Mouse (Mus musculus) midbrain, embryonic 16.5 days (tissue): ENCODE data around the gene Olfr995. TPM values are rescaled to one million over a fixed set of nuclear protein-coding genes. Genes with fewer than 3 reads are reported as not detected.

Experiments
- ATAC-seq: fragments of 200-750 bp; cut with Nextera tagmentation; 2 replicates; pipeline ENCODE4 v1.8.0; 2017; ENCODE audit warnings: moderate TSS enrichment
- H3K27ac ChIP-seq: fragments of 300-500 bp; sonication (generic); 2 replicates; pipeline ENCODE4 v1.5.1; 2014; ENCODE audit warnings: mild to moderate bottlenecking, low read length, mixed read lengths
- H3K27me3 ChIP-seq: fragments of 300-500 bp; sonication (generic); 2 replicates; pipeline ENCODE4 v1.6.1; 2014; ENCODE audit warnings: low read depth, low read length, mixed read lengths; ENCODE audit not compliant: control insufficient read depth, insufficient read depth
- H3K36me3 ChIP-seq: fragments of 300-500 bp; sonication (generic); 2 replicates; pipeline ENCODE4 v1.6.1; 2014; ENCODE audit warnings: mild to moderate bottlenecking, low read length, moderate library complexity, mixed read lengths; ENCODE audit not compliant: control insufficient read depth, insufficient read depth
- H3K4me1 ChIP-seq: fragments of 300-500 bp; sonication (generic); 2 replicates; pipeline ENCODE4 v1.6.1; 2014; ENCODE audit warnings: mild to moderate bottlenecking, low read length, mixed read lengths; ENCODE audit not compliant: control insufficient read depth, insufficient read depth
- H3K4me2 ChIP-seq: fragments of 300-500 bp; sonication (generic); 2 replicates; pipeline ENCODE4 v1.6.1; 2014; ENCODE audit warnings: mild to moderate bottlenecking, low read length, mixed read lengths
- H3K4me3 ChIP-seq: fragments of 300-500 bp; sonication (generic); 2 replicates; pipeline ENCODE4 v1.5.1; 2014; ENCODE audit warnings: low read depth, mild to moderate bottlenecking, low read length, moderate library complexity, mixed read lengths
- H3K9ac ChIP-seq: fragments of 300-500 bp; sonication (generic); 2 replicates; pipeline ENCODE4 v1.6.1; 2014; ENCODE audit warnings: low read depth, low read length, mixed read lengths
- H3K9me3 ChIP-seq: fragments of 300-500 bp; sonication (generic); replicated peaks from 2 replicates; pipeline ENCODE4 v1.6.1; 2014; ENCODE audit warnings: mild to moderate bottlenecking, low read length, mixed read lengths; ENCODE audit not compliant: control insufficient read depth, poor library complexity, severe bottlenecking
- WGBS: fragments of 180-500 bp; shearing (Covaris S2); extraction: QIAGEN DNeasy Blood & Tissue Kit; methylation state at CpG from one replicate; pipeline ENCODE4 v1.1.7; 2014; 5-methylcytosine and 5-hydroxymethylcytosine counted together
- polyA plus RNA-seq: library from polyadenylated mRNA; unstranded; fragments of >200 nt; fragmentation: Nextera tagmentation; extraction: Ambion mirVana; gene quantifications from 2 replicates; pipeline ENCODE4 v1.2.1, GENCODE M21; 2015

The Olfr995 gene
- not detected in 2 replicates for polyA plus RNA-seq

DNA sequence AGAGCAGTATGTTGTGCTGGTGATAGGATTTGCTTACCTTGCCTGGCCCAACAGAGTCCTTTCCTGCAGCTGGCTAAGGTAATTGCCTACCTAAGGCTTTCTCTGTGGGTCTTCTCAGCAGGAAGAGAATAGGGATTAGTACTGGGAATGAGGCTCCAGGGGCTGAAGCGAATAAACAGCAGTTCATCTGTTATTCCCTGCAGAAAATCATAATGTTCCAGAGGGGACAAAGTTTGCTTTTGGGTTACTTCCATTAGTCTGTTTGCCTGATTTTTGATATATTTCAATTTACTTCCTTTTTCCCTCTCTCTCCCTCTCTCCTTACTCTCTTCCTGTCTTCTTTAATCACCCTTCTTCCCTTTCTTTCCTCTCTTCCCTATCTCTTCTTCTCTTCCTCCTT, at the start of gene Olfr995:
Olfr995 (minus strand) TSS at position 101 of the 400 bp plus-strand sequence.
- no peaks in the 10 kb centered on the region for H3K9me3 ChIP-seq
- no peak within 1 kb of the TSS for H3K9ac ChIP-seq
- no peak for ATAC-seq
- H3K4me1 ChIP-seq, result no peaks in the 10 kb centered on the region
- H3K4me2 ChIP-seq, result no peak within 1 kb of the TSS
- H3K36me3 ChIP-seq, result no peaks in the 10 kb centered on the region
- H3K4me3 ChIP-seq, result no peak within 1 kb of the TSS
- 4% methylated on average over 1 of the region's 1 CpGs for WGBS
- H3K27me3 ChIP-seq, result no peaks in the 10 kb centered on the region
- H3K27ac ChIP-seq, result no peak within 1 kb of the TSS

- Histone ChIP-seq H3K9me3 (no peaks in the 10 kb centered on the region), H3K4me3 (no peak overlapping the region), H3K36me3 (no peaks in the 10 kb centered on the region), H3K4me2 (no peak overlapping the region), H3K4me1 (no peaks in the 10 kb centered on the region), H3K27ac (no peak overlapping the region), H3K9ac (no peak overlapping the region), H3K27me3 (no peaks in the 10 kb centered on the region)
- 56% methylated on average over 5 of the region's 5 CpGs for WGBS
- ATAC-seq, result no peak
These were observed 47.0 kb upstream of the Olfr995 start for GRCm38 (mm10) chr2:85490396-85490795.

DNA sequence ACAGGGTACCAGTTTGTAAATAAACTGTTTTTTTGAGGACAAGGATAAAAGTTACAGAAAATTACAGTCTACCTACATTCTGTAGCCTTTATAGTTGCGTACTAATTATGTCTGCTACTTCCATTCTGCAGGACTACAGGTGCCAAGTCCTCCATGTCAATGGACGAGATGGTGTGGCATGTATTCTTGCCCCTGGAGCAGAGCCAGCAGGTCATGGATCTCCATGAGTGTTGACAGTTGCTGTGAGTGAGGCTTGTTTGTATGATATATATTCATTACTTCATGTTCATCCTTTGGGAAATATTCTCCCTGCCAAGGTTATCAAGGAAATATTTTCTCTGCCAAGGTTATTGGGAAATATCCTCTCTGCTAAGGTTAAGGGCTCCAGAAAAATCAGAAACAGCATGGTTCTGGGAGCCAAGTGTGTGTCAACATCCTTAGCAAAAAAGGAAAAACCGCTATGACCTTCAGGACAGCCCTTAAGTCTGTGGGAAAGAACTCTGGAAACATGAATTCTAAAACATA, 23.4 kb upstream of the Olfr995 start:
- no peaks in the 10 kb centered on the region for H3K36me3 ChIP-seq
- H3K4me2 ChIP-seq, result no peak overlapping the region
- no peak overlapping the region for H3K9ac ChIP-seq
- H3K27ac ChIP-seq, result no peak overlapping the region
- no peak overlapping the region for H3K4me3 ChIP-seq
- no peaks in the 10 kb centered on the region for H3K4me1 ChIP-seq
- H3K27me3 ChIP-seq, result no peaks in the 10 kb centered on the region
- WGBS, result 87% methylated on average over 3 of the region's 3 CpGs
- no peak for ATAC-seq
- no peaks in the 10 kb centered on the region for H3K9me3 ChIP-seq

GRCm38 (mm10) chr2:85442546-85442945, 893 bp downstream of the Olfr995 start:
- no peak for ATAC-seq
- H3K4me3 ChIP-seq, result no peak overlapping the region
- no peaks in the 10 kb centered on the region for H3K9me3 ChIP-seq
- H3K4me2 ChIP-seq, result no peak overlapping the region
- H3K27me3 ChIP-seq, result no peaks in the 10 kb centered on the region
- no peaks in the 10 kb centered on the region for H3K36me3 ChIP-seq
- no peak overlapping the region for H3K9ac ChIP-seq
- H3K27ac ChIP-seq, result no peak overlapping the region
- no peaks in the 10 kb centered on the region for H3K4me1 ChIP-seq

GRCm38 (mm10) chr2:85436351-85436750, 7.1 kb downstream of the Olfr995 start, which contains the start of gene Olfr994:
Olfr994 (minus strand) TSS chr2:85436451.
- H3K9me3 ChIP-seq, result no peaks in the 10 kb centered on the region
- no peaks in the 10 kb centered on the region for H3K4me1 ChIP-seq
- no peak within 1 kb of the TSS for H3K4me3 ChIP-seq
- no peak within 1 kb of the TSS for H3K27ac ChIP-seq
- no peaks in the 10 kb centered on the region for H3K36me3 ChIP-seq
- no peak within 1 kb of the TSS for H3K9ac ChIP-seq
- ATAC-seq, result no peak
- WGBS, result 92% methylated on average over 3 of the region's 3 CpGs
- H3K4me2 ChIP-seq, result no peak within 1 kb of the TSS
- H3K27me3 ChIP-seq, result no peaks in the 10 kb centered on the region

- H3K27me3 ChIP-seq, result no peaks in the 10 kb centered on the region
- no peak overlapping the region for H3K4me3 ChIP-seq
- no peak overlapping the region for H3K27ac ChIP-seq
- no peak overlapping the region for H3K9ac ChIP-seq
- WGBS, result 91% methylated on average over 1 of the region's 1 CpGs
- no peaks in the 10 kb centered on the region for H3K9me3 ChIP-seq
- H3K4me1 ChIP-seq, result no peaks in the 10 kb centered on the region
- no peaks in the 10 kb centered on the region for H3K36me3 ChIP-seq
- ATAC-seq, result no peak
- H3K4me2 ChIP-seq, result no peak overlapping the region
These were observed 17.5 kb downstream of the Olfr995 start for GRCm38 (mm10) chr2:85425893-85426292.

DNA sequence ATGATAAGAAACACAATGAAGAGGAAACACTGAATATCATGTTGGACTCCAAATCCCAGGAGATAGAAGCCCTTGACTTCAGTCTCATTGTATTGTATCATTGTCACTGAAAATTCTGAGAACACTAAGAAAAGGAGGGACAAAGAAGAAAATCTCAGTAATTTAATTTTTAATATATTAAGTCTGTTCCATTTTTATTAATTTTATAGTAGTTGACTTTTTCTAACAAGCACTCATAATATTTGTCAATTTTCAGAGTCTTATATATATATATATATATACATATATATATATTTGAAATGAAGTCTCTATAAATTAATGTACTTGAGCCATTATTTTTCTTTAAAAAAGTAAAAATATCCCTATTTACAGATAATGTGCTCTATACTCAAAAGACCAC, 28.7 kb downstream of the Olfr995 start, which contains the start of gene Olfr993:
Olfr993 (minus strand) TSS at position 101 of the 400 bp plus-strand sequence.
- H3K9ac ChIP-seq, result no peak within 1 kb of the TSS
- H3K27ac ChIP-seq, result no peak within 1 kb of the TSS
- no peak within 1 kb of the TSS for H3K4me2 ChIP-seq
- no peak within 1 kb of the TSS for H3K4me3 ChIP-seq
- H3K36me3 ChIP-seq, result no peaks in the 10 kb centered on the region
- no peaks in the 10 kb centered on the region for H3K9me3 ChIP-seq
- no peaks in the 10 kb centered on the region for H3K4me1 ChIP-seq
- H3K27me3 ChIP-seq, result no peaks in the 10 kb centered on the region
- no peak for ATAC-seq

- Histone ChIP-seq H3K36me3 (no peaks in the 10 kb centered on the region), H3K27ac (no peak within 1 kb of the TSS), H3K9me3 (no peaks in the 10 kb centered on the region), H3K9ac (no peak within 1 kb of the TSS), H3K27me3 (no peaks in the 10 kb centered on the region), H3K4me2 (no peak within 1 kb of the TSS), H3K4me1 (no peaks in the 10 kb centered on the region), H3K4me3 (no peak within 1 kb of the TSS)
- no peak for ATAC-seq
- 60% methylated on average over 2 of the region's 2 CpGs for WGBS
These were observed 34.1 kb downstream of the Olfr995 start, which contains the start of gene Olfr992 for GRCm38 (mm10) chr2:85409369-85409768. Olfr992 (minus strand) TSS chr2:85409469.
